Mouse (Mus musculus): ENCODE measurements around the gene Zfp932. TPM values are rescaled to one million over a fixed set of nuclear protein-coding genes. Genes with fewer than 3 reads are reported as not detected.
A peak's percentile ranks its signal among the peaks of the same experiment; 100 is the strongest.
"Not testable (repeated sequence)": the region's sequence is repeated elsewhere in the genome, so short reads cannot be mapped to it uniquely, and the experiment has no call there.

Gene Zfp932
- total RNA-seq (2021): 10 to 100 TPM; 46.9 to 62.7 TPM

DNA sequence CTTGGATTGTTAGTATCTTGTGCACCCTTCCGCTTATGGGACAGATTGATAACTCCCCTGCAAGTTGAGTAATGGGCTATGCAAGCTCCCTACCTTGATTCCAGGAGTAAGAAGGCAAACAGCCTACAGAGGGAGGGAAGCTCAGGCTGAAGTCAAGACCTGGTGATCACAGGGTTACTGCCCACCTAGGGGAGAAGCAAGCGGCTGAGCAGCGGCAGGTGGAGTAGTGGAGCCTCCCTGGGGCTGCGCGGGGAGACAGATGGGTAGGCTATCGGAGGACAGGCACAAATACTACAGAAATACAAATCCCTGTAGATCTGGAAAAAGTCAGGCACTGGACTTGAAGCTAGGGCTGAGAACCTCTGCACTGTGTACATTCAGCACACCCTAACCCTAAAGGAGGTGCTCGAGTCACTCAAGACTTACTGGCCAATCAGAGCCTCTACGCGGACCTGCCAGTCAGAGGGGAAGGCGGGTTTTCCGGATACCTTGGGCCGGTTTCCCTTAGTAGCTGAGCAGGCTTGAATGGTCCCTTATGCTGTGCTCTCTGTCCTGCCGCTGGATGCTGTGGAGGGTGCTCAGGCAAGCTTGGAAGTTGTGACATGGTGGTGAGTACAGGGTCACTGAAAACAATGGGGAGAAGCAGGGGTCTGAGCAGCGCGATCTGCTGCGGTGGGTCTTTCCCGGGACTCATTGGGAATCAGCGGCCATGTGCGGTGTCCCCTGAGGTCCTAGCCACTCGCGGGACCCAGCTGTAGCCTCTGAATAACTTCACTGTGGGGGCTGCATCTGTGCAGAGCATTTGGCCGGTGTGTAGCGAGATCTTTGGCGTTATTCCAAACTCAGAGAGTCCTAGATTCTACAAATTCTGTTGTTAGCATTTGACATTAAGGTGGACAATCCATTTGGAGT, at the start of gene Zfp932:
Zfp932 (plus strand) TSS at position 496 of the 912 bp plus-strand sequence.
- DNase-seq (ENCODE audit: extremely low spot score in 1 of 2, low spot score in 1 of 2): peak; percentile 54 to 71

DNA sequence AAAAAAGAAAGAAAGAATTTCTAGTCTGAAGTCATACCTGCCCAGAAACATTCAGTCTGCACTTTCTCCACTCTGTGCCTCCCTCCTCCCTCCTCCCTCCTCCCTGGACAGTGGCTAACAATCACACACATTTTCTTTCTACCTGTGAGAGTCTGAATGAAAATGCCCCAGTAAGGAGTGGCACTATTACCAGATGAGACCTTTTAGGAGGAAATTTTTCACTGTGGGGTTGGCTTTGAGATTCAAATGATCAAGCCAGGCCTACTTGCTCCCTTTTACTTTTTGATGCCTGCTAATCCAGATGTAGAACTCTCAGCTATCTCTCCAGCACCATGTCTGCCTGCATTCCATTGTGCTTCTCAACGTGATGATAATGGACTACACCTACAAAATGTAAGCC, 46.0 kb upstream of the Zfp932 start:
- no peak for DNase-seq (ENCODE audit: extremely low spot score in 1 of 2, low spot score in 1 of 2)

DNA sequence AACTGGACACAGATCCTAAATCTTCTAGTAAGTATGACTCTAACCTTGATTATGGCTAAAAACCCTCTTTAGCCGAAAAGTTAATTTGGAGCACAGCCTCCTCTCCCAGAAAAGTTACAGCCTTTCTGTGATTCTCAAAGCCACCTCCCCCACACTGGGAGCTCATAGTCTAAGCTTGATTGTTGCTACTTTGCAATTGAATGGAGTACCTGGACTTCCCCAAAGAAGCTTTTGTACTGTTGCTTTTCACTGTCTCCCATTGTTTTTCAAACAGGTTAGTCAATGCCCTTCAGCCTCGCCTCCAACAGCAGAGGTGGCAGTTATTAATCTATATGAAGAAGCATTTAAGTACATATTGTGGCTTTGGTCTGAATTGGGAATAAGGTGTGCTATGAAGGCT, 15.6 kb upstream of the Zfp932 start:
- not testable (repeated sequence) for DNase-seq (ENCODE audit: extremely low spot score in 1 of 2, low spot score in 1 of 2)

DNA sequence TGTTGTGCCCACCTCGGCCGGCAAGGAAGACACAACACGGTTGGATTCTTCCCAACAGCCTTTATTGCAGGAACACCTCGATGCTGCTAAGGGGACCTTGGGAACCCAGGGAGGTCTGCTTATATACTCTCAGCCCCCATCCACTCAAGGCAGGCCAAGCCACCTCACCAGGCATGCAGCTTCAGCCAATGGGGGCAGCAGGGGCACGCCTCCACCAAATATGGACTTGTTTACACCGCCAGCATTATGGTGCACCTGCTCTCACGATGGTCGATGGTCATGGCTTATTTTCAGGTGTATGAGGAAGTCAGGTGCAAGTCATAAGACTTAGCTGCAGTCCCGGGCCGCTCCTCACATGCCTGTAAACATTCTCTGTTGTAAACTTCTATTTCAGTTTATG, 860 bp upstream of the Zfp932 start:
- not testable (repeated sequence) for DNase-seq (ENCODE audit: extremely low spot score in 1 of 2, low spot score in 1 of 2)

DNA sequence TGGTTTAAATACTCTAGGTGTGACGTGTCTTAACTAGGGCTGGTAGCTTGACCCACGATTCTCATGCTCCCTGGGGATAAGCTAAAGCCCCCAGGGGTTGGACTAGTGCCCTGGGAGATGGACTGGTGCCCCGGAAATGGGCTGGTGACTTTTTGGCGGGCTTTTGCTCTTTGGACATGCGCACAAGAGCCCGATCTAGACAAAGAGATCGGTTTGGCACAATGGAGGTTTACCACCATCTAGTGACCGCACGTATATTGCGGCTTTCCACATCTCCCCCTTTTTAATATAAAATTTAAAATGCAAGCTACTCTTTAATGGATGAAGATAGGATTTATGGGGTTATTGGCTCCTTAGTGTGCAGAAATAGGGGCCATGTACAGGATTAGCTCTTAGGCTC, 19.5 kb downstream of the Zfp932 start:
- not testable (repeated sequence) for DNase-seq (ENCODE audit: extremely low spot score in 1 of 2, low spot score in 1 of 2)

DNA sequence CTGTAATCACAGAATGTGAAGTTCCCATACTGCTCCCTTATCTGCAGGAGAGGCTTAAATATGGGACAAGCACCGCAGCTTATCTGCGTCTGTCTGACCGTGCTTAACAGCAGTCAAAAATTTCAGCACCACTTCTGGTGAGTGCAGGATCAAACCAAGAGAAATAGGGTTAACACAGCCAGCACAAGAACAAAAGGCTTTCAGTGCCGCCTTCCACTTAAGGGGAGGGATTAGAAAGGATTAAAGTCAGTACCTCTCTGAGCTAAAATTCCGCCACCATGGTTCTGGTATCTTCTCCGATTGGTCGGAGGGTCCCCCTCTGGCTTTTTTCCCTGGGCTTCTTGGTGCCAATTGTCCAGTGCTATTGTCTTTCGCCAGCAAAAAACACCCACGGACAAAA, 27.0 kb downstream of the Zfp932 start:
- DNase-seq (ENCODE audit: extremely low spot score in 1 of 2, low spot score in 1 of 2): no peak

DNA sequence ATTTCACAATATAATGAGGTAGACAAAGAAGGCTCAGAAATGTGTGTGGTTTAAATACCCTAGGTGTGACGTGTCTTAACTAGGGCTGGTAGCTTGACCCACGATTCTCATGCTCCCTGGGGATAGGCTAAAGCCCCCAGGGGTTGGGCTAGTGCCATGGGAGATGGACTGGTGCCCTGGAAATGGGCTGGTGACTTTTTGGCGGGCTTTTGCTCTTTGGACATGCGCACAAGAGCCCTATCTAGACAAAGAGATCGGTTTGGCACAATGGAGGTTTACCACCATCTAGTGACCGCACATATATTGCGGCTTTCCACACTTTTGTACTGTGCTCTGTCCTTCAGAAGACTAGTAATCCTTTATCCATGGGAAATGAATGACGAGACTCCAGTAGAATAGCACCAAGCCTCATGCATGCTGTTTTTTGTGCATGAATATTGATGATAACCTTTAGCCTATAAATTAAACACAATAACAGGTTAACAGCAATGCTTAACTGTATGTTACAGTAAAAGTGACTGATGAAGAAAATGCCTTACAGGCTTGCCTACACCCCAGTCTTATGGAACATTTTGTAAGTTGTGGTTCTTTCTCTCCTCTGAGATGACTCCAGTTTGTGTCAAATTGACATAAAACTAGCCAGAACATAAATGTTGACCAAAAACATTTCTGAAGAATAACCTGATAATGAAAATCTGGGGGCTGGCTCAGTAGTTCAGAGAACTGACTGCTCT, 27.5 kb downstream of the Zfp932 start:
- peak; percentile 14 to 52 for DNase-seq (ENCODE audit: extremely low spot score in 1 of 2, low spot score in 1 of 2)

DNA sequence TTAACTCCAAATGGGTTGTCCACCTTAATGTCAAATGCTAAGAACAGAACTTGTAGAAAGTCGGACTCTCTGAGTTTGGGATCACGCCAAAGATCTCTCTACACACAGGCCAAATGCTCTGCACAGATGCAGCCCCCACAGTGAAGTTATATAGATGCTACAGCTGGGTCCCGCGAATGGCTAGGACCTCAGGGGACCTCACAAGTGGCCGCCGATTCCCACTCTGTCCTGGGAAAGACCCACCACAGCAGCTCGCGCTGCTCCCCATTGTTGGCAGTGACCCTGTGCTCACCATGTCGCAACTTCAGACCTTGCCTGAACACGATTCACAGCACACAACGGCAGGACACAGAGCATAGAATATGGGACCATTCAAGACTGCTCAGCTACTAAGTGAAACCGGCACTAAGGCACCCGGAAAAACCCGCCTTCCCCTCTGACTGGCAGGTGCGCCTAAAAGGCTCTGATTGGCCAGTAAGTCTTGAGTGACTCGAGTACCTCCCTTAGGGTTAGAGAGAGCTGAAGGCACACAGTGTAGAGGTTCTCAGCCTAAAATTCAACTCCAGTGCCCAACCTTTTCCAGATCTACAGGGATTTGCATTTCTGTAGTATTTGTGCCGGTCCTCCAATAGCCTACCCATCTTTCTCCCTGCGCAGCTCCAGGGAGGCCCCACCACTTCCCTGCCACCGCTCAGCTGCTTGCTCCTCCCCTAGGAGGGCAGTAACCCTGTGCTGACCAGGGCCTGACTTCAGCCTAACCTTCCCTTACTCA, 61.5 kb downstream of the Zfp932 start:
- peak; percentile 59 to 68 for DNase-seq (ENCODE audit: extremely low spot score in 1 of 2, low spot score in 1 of 2)

Other genes with a start within 250 kb of the Zfp932 start
- gene 4930522L14Rik, start 244.6 kb upstream of the Zfp932 start, total RNA-seq (2021): 1 to 10 TPM; 3.2 to 3.3 TPM
- 10 to 100 TPM; 34.0 to 41.2 TPM for gene Gm15446, start 73.1 kb upstream of the Zfp932 start, total RNA-seq (2021)
- gene Gm17655, start 76.0 kb downstream of the Zfp932 start, total RNA-seq (2021): 10 to 100 TPM in 1 of 2 experiments, 1 to 10 TPM in 1; 7.8 to 13.0 TPM
- under 1 TPM; 0.56 to 0.76 TPM for gene Gm35315, start 97.9 kb downstream of the Zfp932 start, total RNA-seq (2021)
- gene Plcxd1, start 103.4 kb downstream of the Zfp932 start, total RNA-seq (2021): 1 to 10 TPM; 4.4 to 4.7 TPM
- gene Gtpbp6, start 111.7 kb downstream of the Zfp932 start, total RNA-seq (2021): 10 to 100 TPM; 69.3 to 91.5 TPM
- gene Zfp605, start 113.6 kb downstream of the Zfp932 start, total RNA-seq (2021): 10 to 100 TPM; 15.4 to 17.0 TPM
- 10 to 100 TPM; 46.5 to 61.0 TPM for gene Chfr, start 139.3 kb downstream of the Zfp932 start, total RNA-seq (2021)
- 10 to 100 TPM; 44.6 to 50.7 TPM for gene Golga3, start 180.2 kb downstream of the Zfp932 start, total RNA-seq (2021)
- gene Ankle2, start 234.5 kb downstream of the Zfp932 start, total RNA-seq (2021): 10 to 100 TPM; 36.1 to 41.3 TPM

Measured in layer of hippocampus, postnatal 25 days (tissue).